Mouse (Mus musculus): ENCODE results near the gene Gsdma2. TPM values are rescaled to one million over a fixed set of nuclear protein-coding genes. Genes with fewer than 3 reads are reported as not detected.

The Gsdma2 gene
- polyA plus RNA-seq, 1 experiment, result 0.42 TPM

GRCm38 (mm10) chr11:98688009-98688408 lies 41.5 kb downstream of the Gsdma2 start:
- no peak overlapping the region for H3K4me3 ChIP-seq (ENCODE audit: control insufficient read depth, low read depth, low read length)
- H3K4me1 ChIP-seq (ENCODE audit: control insufficient read depth, insufficient read depth, low read length), result no peaks in the 10 kb centered on the region; the same call in none of the 2 replicates
- no peaks in the 10 kb centered on the region for H3K27me3 ChIP-seq (ENCODE audit: control insufficient read depth, insufficient read depth, low read length)
- H3K27ac ChIP-seq (ENCODE audit: control insufficient read depth, insufficient read depth, low read depth, low read length), result no peak overlapping the region
- peaks cover 7% of the 10 kb centered on the region for H3K36me3 ChIP-seq (ENCODE audit: control insufficient read depth, insufficient read depth, low read length)
- TF ChIP-seq POLR2A (IDR thresholded peaks at IDR 0.05; ENCODE audit: control insufficient read depth, low read depth, low read length) (no peak), CTCF (IDR thresholded peaks at IDR 0.05; ENCODE audit: control insufficient read depth, insufficient read depth, insufficient replicate concordance, low read depth, low read length) (no peak)

GRCm38 (mm10) chr11:98693201-98693600 lies 46.6 kb downstream of the Gsdma2 start:
- H3K27ac ChIP-seq (ENCODE audit: control insufficient read depth, insufficient read depth, low read depth, low read length), result no peak overlapping the region
- no peaks in the 10 kb centered on the region for H3K27me3 ChIP-seq (ENCODE audit: control insufficient read depth, insufficient read depth, low read length)
- no peak overlapping the region for H3K4me3 ChIP-seq (ENCODE audit: control insufficient read depth, low read depth, low read length)
- peaks cover 2% of the 10 kb centered on the region; the same call in 1 of the 2 replicates for H3K36me3 ChIP-seq (ENCODE audit: control insufficient read depth, insufficient read depth, low read length)
- TF ChIP-seq POLR2A (IDR thresholded peaks at IDR 0.05; ENCODE audit: control insufficient read depth, low read depth, low read length) (no peak), CTCF (IDR thresholded peaks at IDR 0.05; ENCODE audit: control insufficient read depth, insufficient read depth, insufficient replicate concordance, low read depth, low read length) (no peak)
- no peaks in the 10 kb centered on the region for H3K4me1 ChIP-seq (ENCODE audit: control insufficient read depth, insufficient read depth, low read length)

GRCm38 (mm10) chr11:98693746-98694145 lies 47.2 kb downstream of the Gsdma2 start:
- H3K4me3 ChIP-seq (ENCODE audit: control insufficient read depth, low read depth, low read length), result no peak overlapping the region
- peaks cover 2% of the 10 kb centered on the region; the same call in 1 of the 2 replicates for H3K36me3 ChIP-seq (ENCODE audit: control insufficient read depth, insufficient read depth, low read length)
- TF ChIP-seq CTCF (IDR thresholded peaks at IDR 0.05; ENCODE audit: control insufficient read depth, insufficient read depth, insufficient replicate concordance, low read depth, low read length) (no peak), POLR2A (IDR thresholded peaks at IDR 0.05; ENCODE audit: control insufficient read depth, low read depth, low read length) (no peak)
- H3K27me3 ChIP-seq (ENCODE audit: control insufficient read depth, insufficient read depth, low read length), result no peaks in the 10 kb centered on the region
- H3K4me1 ChIP-seq (ENCODE audit: control insufficient read depth, insufficient read depth, low read length), result no peaks in the 10 kb centered on the region
- H3K27ac ChIP-seq (ENCODE audit: control insufficient read depth, insufficient read depth, low read depth, low read length), result no peak overlapping the region

DNA sequence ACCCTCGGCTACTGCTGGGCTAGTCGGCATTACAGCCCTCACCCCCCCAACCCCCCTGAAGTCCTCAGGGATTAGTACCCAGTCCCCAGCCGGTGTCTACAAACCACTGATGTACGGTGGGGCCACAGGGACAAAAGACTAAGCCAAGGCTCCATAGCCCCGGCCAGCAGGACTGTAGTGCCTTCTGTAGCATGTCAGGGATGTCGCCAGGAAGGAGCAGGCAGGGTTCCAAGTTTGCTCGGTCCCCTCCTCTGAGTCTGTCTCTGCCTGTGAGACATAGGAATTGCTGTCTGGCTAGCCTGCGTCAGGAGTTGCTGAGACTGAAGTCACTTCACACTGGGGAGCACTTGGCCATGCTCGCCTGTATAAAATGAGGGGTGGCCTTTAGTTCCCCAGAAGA lies 47.7 kb downstream of the Gsdma2 start:
- no peak for TF ChIP-seq POLR2A (IDR thresholded peaks at IDR 0.05; ENCODE audit: control insufficient read depth, low read depth, low read length)
- no peak for TF ChIP-seq CTCF (IDR thresholded peaks at IDR 0.05; ENCODE audit: control insufficient read depth, insufficient read depth, insufficient replicate concordance, low read depth, low read length)
- H3K27ac ChIP-seq (ENCODE audit: control insufficient read depth, insufficient read depth, low read depth, low read length), result no peak overlapping the region
- no peak overlapping the region for H3K4me3 ChIP-seq (ENCODE audit: control insufficient read depth, low read depth, low read length)
- no peaks in the 10 kb centered on the region for H3K27me3 ChIP-seq (ENCODE audit: control insufficient read depth, insufficient read depth, low read length)
- H3K36me3 ChIP-seq (ENCODE audit: control insufficient read depth, insufficient read depth, low read length), result peaks cover 2% of the 10 kb centered on the region; the same call in 1 of the 2 replicates
- no peaks in the 10 kb centered on the region for H3K4me1 ChIP-seq (ENCODE audit: control insufficient read depth, insufficient read depth, low read length)

GRCm38 (mm10) chr11:98695408-98695807 lies 48.8 kb downstream of the Gsdma2 start:
- H3K27ac ChIP-seq (ENCODE audit: control insufficient read depth, insufficient read depth, low read depth, low read length), result no peak overlapping the region
- no peaks in the 10 kb centered on the region for H3K27me3 ChIP-seq (ENCODE audit: control insufficient read depth, insufficient read depth, low read length)
- H3K4me3 ChIP-seq (ENCODE audit: control insufficient read depth, low read depth, low read length), result no peak overlapping the region
- H3K36me3 ChIP-seq (ENCODE audit: control insufficient read depth, insufficient read depth, low read length), result peaks cover 2% of the 10 kb centered on the region; the same call in 1 of the 2 replicates
- H3K4me1 ChIP-seq (ENCODE audit: control insufficient read depth, insufficient read depth, low read length), result no peaks in the 10 kb centered on the region
- no peak for TF ChIP-seq POLR2A (IDR thresholded peaks at IDR 0.05; ENCODE audit: control insufficient read depth, low read depth, low read length)
- no peak for TF ChIP-seq CTCF (IDR thresholded peaks at IDR 0.05; ENCODE audit: control insufficient read depth, insufficient read depth, insufficient replicate concordance, low read depth, low read length)

DNA sequence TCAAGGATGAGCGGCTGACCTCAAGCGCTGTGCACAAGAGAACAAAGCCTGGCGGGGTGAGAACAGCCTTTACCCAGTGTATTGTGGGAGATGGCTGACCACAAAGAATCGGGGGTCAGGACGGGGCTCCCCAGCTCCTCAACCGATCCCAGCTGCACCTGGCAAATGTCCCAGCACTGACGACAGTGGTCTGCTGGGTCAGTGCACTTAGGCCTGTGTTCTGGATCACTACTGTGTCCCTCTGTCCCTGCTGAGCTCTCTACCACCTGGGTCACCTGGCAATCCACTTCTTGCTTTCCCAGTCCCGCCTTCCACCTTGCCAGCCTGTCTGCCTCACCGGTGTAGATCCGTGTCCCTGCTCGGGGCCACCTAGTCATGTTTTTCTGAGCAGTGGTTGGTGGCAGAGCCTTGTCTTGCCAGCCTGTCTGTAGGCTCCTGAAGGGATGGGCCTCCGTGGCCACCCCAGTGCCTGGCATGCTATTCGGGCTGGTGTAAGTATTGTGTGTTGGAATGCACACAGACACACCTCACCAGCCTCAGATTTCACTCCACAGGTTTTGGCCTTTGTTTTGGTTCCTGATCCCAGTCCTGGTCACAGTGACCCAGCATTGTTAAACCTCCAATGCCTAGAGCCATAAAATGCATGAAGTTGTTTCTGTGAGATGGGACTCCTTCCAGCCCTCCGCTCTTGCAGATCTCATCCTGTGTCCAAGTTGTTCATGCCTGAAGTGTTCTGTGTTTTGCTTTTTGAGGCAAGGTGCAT lies 50.1 kb downstream of the Gsdma2 start:
- Histone ChIP-seq H3K4me1 (ENCODE audit: control insufficient read depth, insufficient read depth, low read length) (no peaks in the 10 kb centered on the region), H3K27ac (ENCODE audit: control insufficient read depth, insufficient read depth, low read depth, low read length) (no peak overlapping the region), H3K4me3 (ENCODE audit: control insufficient read depth, low read depth, low read length) (no peak overlapping the region), H3K36me3 (ENCODE audit: control insufficient read depth, insufficient read depth, low read length) (no peaks in the 10 kb centered on the region; the same call in 1 of the 2 replicates), H3K27me3 (ENCODE audit: control insufficient read depth, insufficient read depth, low read length) (no peaks in the 10 kb centered on the region)
- no peak for TF ChIP-seq POLR2A (IDR thresholded peaks at IDR 0.05; ENCODE audit: control insufficient read depth, low read depth, low read length)

GRCm38 (mm10) chr11:98697225-98697624 lies 50.7 kb downstream of the Gsdma2 start:
- H3K27me3 ChIP-seq (ENCODE audit: control insufficient read depth, insufficient read depth, low read length), result no peaks in the 10 kb centered on the region
- no peak for TF ChIP-seq CTCF (IDR thresholded peaks at IDR 0.05; ENCODE audit: control insufficient read depth, insufficient read depth, insufficient replicate concordance, low read depth, low read length)
- TF ChIP-seq POLR2A (IDR thresholded peaks at IDR 0.05; ENCODE audit: control insufficient read depth, low read depth, low read length), result no peak
- no peaks in the 10 kb centered on the region for H3K36me3 ChIP-seq (ENCODE audit: control insufficient read depth, insufficient read depth, low read length)
- no peak overlapping the region for H3K27ac ChIP-seq (ENCODE audit: control insufficient read depth, insufficient read depth, low read depth, low read length)
- H3K4me3 ChIP-seq (ENCODE audit: control insufficient read depth, low read depth, low read length), result no peak overlapping the region
- H3K4me1 ChIP-seq (ENCODE audit: control insufficient read depth, insufficient read depth, low read length), result no peaks in the 10 kb centered on the region
